8 mouse cellular contexts compared by ENCODE assay signal in genomic region chr19:6993011-6993770, GRCm38 (mm10). TPM values are rescaled to one million over a fixed set of nuclear protein-coding genes. Genes with fewer than 3 reads are reported as not detected.
DNase-seq lines count a peak whose midpoint lies in the region; ATAC-seq and TF ChIP-seq lines count a peak whose summit lies in the region.

No protein-coding gene starts in this region.

- no peaks in the 10 kb centered on the region for H3K36me3 ChIP-seq in ES-Bruce4 (ENCODE audit: control insufficient read depth, insufficient read depth, low read length, poor library complexity, severe bottlenecking)
- no peaks in the 10 kb centered on the region for H3K36me3 ChIP-seq in forebrain, embryonic 15.5 days
- peaks cover 4% of the 10 kb centered on the region for H3K36me3 ChIP-seq in liver, postnatal 0 days (replicated peaks; ENCODE audit: insufficient read depth, low read length)

- peak overlapping the region; percentile 34 for H3K9ac ChIP-seq in ES-Bruce4 (ENCODE audit: low read depth, poor library complexity, severe bottlenecking)
- peak overlapping the region; percentile 62 for H3K9ac ChIP-seq in forebrain, embryonic 15.5 days (replicated peaks)
- peak overlapping the region; percentile 52 for H3K9ac ChIP-seq in liver, postnatal 0 days (replicated peaks)

- WGBS in forebrain, embryonic 15.5 days: 59% methylated on average over 14 of the region's 14 CpGs
- 68% methylated on average over 13 of the region's 14 CpGs for WGBS in liver, postnatal 0 days (ENCODE audit: insufficient replicate concordance)

- peak overlapping the region; percentile 92 for H3K4me2 ChIP-seq in forebrain, embryonic 15.5 days (replicated peaks)
- H3K4me2 ChIP-seq in liver, postnatal 0 days (ENCODE audit: low read depth, low read length): peak overlapping the region; percentile 100

- peak overlapping the region; percentile 46 for H3K4me3 ChIP-seq in ES-Bruce4 (ENCODE audit: low read depth, low read length)
- peak overlapping the region; percentile 60 for H3K4me3 ChIP-seq in forebrain, embryonic 15.5 days
- peak overlapping the region; percentile 67 for H3K4me3 ChIP-seq in liver, postnatal 0 days (ENCODE audit: low read depth, low read length)

- no peaks in the 10 kb centered on the region for H3K27me3 ChIP-seq in ES-Bruce4 (ENCODE audit: control insufficient read depth, insufficient read depth, low read length, poor library complexity, severe bottlenecking)
- no peaks in the 10 kb centered on the region for H3K27me3 ChIP-seq in forebrain, embryonic 15.5 days
- no peaks in the 10 kb centered on the region for H3K27me3 ChIP-seq in liver, postnatal 0 days (ENCODE audit: insufficient read depth, low read length)

- peak; percentile 95 for DNase-seq in heart, adult 11 months
- no peak for DNase-seq in heart, adult 8-10 months (ENCODE audit: low spot score)
- no peak for DNase-seq in liver, postnatal 0 days
- DNase-seq in embryo, embryonic 10.5 days (ENCODE audit: low spot score): no peak
- no peak for DNase-seq in layer of hippocampus, adult 9-10 months (ENCODE audit: low spot score)
- no peak for DNase-seq in thymus, postnatal 10 days (ENCODE audit: low spot score in 2 of 2)

- no peaks in the 10 kb centered on the region for H3K4me1 ChIP-seq in ES-Bruce4 (ENCODE audit: control insufficient read depth, insufficient read depth, low read length)
- H3K4me1 ChIP-seq in forebrain, embryonic 15.5 days: peaks cover 42% of the 10 kb centered on the region
- peaks cover 34% of the 10 kb centered on the region for H3K4me1 ChIP-seq in liver, postnatal 0 days (ENCODE audit: insufficient read depth)

- H3K9me3 ChIP-seq in ES-Bruce4 (replicated peaks; ENCODE audit: control insufficient read depth, insufficient read depth, low read length, poor library complexity, severe bottlenecking): no peaks in the 10 kb centered on the region
- no peaks in the 10 kb centered on the region for H3K9me3 ChIP-seq in forebrain, embryonic 15.5 days
- no peaks in the 10 kb centered on the region for H3K9me3 ChIP-seq in liver, postnatal 0 days (ENCODE audit: low read length)

- peak overlapping the region; percentile 75 for H3K27ac ChIP-seq in ES-Bruce4 (ENCODE audit: insufficient read depth, low read length)
- peak overlapping the region; percentile 60 for H3K27ac ChIP-seq in forebrain, embryonic 15.5 days (replicated peaks)
- H3K27ac ChIP-seq in liver, postnatal 0 days (ENCODE audit: low read depth): peak overlapping the region; percentile 81

- peak; percentile 14; the same call in 1 of the 2 replicates for ATAC-seq in forebrain, embryonic 15.5 days (replicated peaks)
- peak; percentile 1; the same call in 1 of the 2 replicates for ATAC-seq in liver, postnatal 0 days

- TF ChIP-seq CTCF in ES-Bruce4 (IDR thresholded peaks at IDR 0.05; ENCODE audit: low read depth, low read length): no peak
- TF ChIP-seq CTCF in liver, postnatal 0 days (IDR thresholded peaks at IDR 0.05; ENCODE audit: low read depth): peak; percentile 13; the same call in 1 of the 2 replicates

- no peak for TF ChIP-seq POLR2A in ES-Bruce4 (IDR thresholded peaks at IDR 0.05; ENCODE audit: insufficient read depth, low read length)

- no peak for TF ChIP-seq EP300 in ES-Bruce4 (IDR thresholded peaks at IDR 0.05; ENCODE audit: insufficient read depth, low read depth, low read length)
- no peak for TF ChIP-seq EP300 in liver, postnatal 0 days (IDR thresholded peaks at IDR 0.05; ENCODE audit: low read depth)

RNA-seq across cellular contexts. Expression of gene Dnajc4, which starts 0.8 kb away (rescaled TPM):
- total RNA-seq in heart, adult 8-10 months (2022): 10 to 100 TPM; 48.7 to 62.9 (median 53.7) TPM
- polyA plus RNA-seq in ES-Bruce4 (2011; ENCODE audit: insufficient read depth, insufficient read length, low read depth, missing spikeins): 14.8 and 15.8 TPM in 2 replicates
- 20.3 and 22.8 TPM in 2 replicates for polyA plus RNA-seq in forebrain, embryonic 15.5 days (2015; fragmentation: Nextera tagmentation; extraction: Ambion mirVana)
- polyA plus RNA-seq in liver, postnatal 0 days (2015; fragmentation: Nextera tagmentation; extraction: Ambion mirVana): 10.9 and 11.2 TPM in 2 replicates

RNA-seq across cellular contexts. Expression of gene Nudt22, which starts 2.7 kb away (rescaled TPM):
- 10 to 100 TPM; 26.8 to 34.4 (median 29.9) TPM for total RNA-seq in heart, adult 8-10 months (2022)
- 6.8 and 7.7 TPM in 2 replicates for polyA plus RNA-seq in ES-Bruce4 (2011; ENCODE audit: insufficient read depth, insufficient read length, low read depth, missing spikeins)
- 18.1 and 18.2 TPM in 2 replicates for polyA plus RNA-seq in forebrain, embryonic 15.5 days (2015; fragmentation: Nextera tagmentation; extraction: Ambion mirVana)
- polyA plus RNA-seq in liver, postnatal 0 days (2015; fragmentation: Nextera tagmentation; extraction: Ambion mirVana): 11.6 and 14.5 TPM in 2 replicates

RNA-seq across cellular contexts. Expression of gene Trpt1, which starts 2.7 kb away (rescaled TPM):
- total RNA-seq in heart, adult 8-10 months (2022): 10 to 100 TPM; 26.1 to 30.5 (median 27.3) TPM
- 7.3 and 8.4 TPM in 2 replicates for polyA plus RNA-seq in ES-Bruce4 (2011; ENCODE audit: insufficient read depth, insufficient read length, low read depth, missing spikeins)
- polyA plus RNA-seq in forebrain, embryonic 15.5 days (2015; fragmentation: Nextera tagmentation; extraction: Ambion mirVana): 14.8 and 16.0 TPM in 2 replicates
- 2.9 and 4.1 TPM in 2 replicates for polyA plus RNA-seq in liver, postnatal 0 days (2015; fragmentation: Nextera tagmentation; extraction: Ambion mirVana)

RNA-seq across cellular contexts. Expression of gene Vegfb, which starts 5.7 kb away (rescaled TPM):
- 100 to 1,000 TPM; 488 to 525 (median 495) TPM for total RNA-seq in heart, adult 8-10 months (2022)
- polyA plus RNA-seq in ES-Bruce4 (2011; ENCODE audit: insufficient read depth, insufficient read length, low read depth, missing spikeins): 44.7 and 49.1 TPM in 2 replicates
- polyA plus RNA-seq in forebrain, embryonic 15.5 days (2015; fragmentation: Nextera tagmentation; extraction: Ambion mirVana): 41.0 and 46.7 TPM in 2 replicates
- polyA plus RNA-seq in liver, postnatal 0 days (2015; fragmentation: Nextera tagmentation; extraction: Ambion mirVana): 11.9 and 13.7 TPM in 2 replicates

RNA-seq across cellular contexts. Expression of gene Fkbp2, which starts 12.9 kb away (rescaled TPM):
- total RNA-seq in heart, adult 8-10 months (2022): 10 to 100 TPM; 17.2 to 23.1 (median 20.9) TPM
- 40.4 and 45.5 TPM in 2 replicates for polyA plus RNA-seq in ES-Bruce4 (2011; ENCODE audit: insufficient read depth, insufficient read length, low read depth, missing spikeins)
- 83.7 and 90.9 TPM in 2 replicates for polyA plus RNA-seq in forebrain, embryonic 15.5 days (2015; fragmentation: Nextera tagmentation; extraction: Ambion mirVana)
- polyA plus RNA-seq in liver, postnatal 0 days (2015; fragmentation: Nextera tagmentation; extraction: Ambion mirVana): 78.5 and 79.0 TPM in 2 replicates
